Mouse (Mus musculus) embryonic fibroblast, embryonic 13.5 days (primary cell): ENCODE data around the gene Ypel4.

Experiments used
- CTCF ChIP-seq: IDR thresholded peaks from 2 replicates; pipeline ENCODE4 v1.5.1; 2011; ENCODE audit warnings: mild to moderate bottlenecking, control low read depth, low read length, moderate library complexity, borderline replicate concordance; ENCODE audit not compliant: insufficient read depth
- POLR2A ChIP-seq: IDR thresholded peaks from 2 replicates; pipeline ENCODE4 v1.6.1; 2011; ENCODE audit warnings: low read depth, mild to moderate bottlenecking, control low read depth, low read length, moderate library complexity

- no peak for TF ChIP-seq CTCF
- no peak for TF ChIP-seq POLR2A
Observed at GRCm38 (mm10) chr2:84714422-84714810, 19.4 kb upstream of the Ypel4 start.
